Mouse (Mus musculus) adrenal gland, adult 2 months (tissue): ENCODE measurements around the gene Foxk1. TPM values are rescaled to one million over a fixed set of nuclear protein-coding genes. Genes with fewer than 3 reads are reported as not detected.

Experiments used
- DNase-seq: peaks from one replicate; pipeline ENCODE4 v3.0.0; 2021
- polyA plus RNA-seq: library from polyadenylated mRNA; depleted of rRNA; stranded (reverse); fragments of >200 nt; gene quantifications from 2 replicates; pipeline ENCODE4 v1.2.3, GENCODE M21; 2012
- total RNA-seq, 2 experiments: library from RNA; stranded (reverse); gene quantifications; 2 replicates each; pipeline ENCODE4 v1.2.3; 2021

The Foxk1 gene
- total and polyA plus RNA-seq, 3 experiments, result 18.2 to 24.6 (median 19.7) TPM

DNA sequence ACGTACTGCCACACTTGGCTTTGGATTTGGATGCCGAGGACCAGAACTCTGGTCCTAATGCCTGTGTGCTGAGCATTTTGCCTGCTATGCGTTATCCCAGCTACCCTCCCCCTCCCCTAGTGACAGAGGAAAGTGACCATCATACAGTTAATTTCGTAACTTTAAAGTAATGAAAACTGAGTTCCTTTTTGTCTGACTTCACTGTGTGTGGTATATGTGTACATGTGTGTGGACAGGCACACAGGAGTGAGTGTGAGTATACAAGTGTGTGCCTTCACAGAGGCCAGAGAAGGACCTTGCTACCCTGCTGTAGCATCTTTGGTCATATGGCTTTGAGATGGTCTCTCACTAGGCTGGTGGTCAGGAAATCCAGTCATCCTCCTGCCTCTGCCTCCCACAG, 17.1 kb downstream of the Foxk1 start:
- DNase-seq, result no peak

GRCm38 (mm10) chr5:142420317-142420716, 19.0 kb downstream of the Foxk1 start:
- DNase-seq, result no peak

- DNase-seq, result no peak
These were observed 19.6 kb downstream of the Foxk1 start for GRCm38 (mm10) chr5:142420920-142421319.

DNA sequence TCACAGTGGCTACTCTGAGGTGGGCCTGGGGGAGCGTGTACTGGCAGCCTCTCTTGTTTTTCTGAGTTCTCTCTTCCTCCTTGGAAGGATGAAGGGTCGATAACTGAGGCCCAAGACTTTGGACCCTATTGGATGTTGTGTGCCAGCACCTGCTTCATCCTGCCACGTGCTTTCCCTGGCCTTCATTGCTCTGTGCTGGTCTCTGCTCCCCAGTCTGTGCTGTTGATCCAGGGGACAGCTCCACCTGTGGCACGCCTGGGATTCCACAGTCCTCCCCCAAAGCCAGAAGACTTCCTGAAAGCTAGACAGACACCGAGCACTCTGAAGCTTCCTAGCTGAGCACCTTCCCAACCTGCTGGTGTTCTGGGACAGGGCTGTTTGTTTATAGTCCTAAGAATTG, 20.6 kb downstream of the Foxk1 start:
- DNase-seq, result no peak

- no peak for DNase-seq
These were observed 21.8 kb downstream of the Foxk1 start for GRCm38 (mm10) chr5:142423141-142423540.

- no peak for DNase-seq
These were observed 22.4 kb downstream of the Foxk1 start for GRCm38 (mm10) chr5:142423701-142424100.

DNA sequence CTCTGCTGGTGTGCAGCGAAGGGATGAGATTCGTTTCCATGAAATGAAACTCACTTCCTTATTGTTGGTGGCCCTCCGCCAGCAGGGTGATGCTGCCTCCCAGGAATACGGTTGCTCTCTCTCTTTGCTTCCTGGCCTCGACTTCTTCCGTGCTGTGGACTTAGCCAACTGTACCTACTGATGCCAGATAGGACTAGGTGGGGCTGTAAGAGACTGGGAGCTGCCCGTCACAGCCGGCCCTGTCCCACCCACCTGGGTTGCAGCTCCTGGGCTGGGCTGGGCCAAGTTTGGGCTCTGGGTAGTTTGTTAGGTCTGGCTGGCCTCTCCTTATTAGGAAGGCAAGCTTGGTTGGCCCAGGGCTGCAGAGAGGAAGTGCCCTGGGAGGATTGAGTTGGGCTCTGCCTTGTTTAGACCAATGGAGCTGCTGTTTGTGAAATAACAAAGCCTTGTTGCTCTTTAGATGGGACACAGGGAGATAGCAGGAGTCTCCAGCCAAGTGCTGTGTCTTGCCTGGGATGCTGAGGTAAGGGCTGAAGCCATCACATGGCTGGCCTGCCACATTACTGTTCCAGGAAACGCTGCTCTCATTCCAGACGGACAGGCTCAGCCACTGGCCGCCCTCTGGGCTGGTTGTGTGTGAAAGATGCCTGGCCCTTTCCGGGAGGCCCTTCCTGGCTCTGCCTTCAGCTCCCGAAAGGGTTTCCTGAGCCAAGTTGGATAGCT, 23.5 kb downstream of the Foxk1 start:
- DNase-seq, result peak; percentile 77

DNA sequence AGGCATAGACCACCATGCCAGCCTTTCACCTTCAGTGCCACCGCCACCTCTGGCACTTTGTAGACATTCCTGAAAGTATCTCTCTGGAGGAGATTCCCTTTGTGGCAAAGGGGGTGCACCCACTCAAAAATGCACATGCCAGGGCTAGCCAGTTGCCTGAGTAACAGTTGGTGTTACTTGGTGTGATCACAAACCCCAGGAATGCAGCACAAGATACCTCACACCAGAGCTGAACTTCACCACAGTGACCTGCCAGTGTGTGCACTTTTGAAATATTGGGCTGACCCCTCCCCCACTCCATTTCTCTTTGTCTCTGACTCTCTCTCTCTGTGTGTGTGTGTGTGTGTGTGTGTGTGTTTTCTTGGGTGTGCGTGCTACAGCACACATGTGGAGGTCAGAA, 25.2 kb downstream of the Foxk1 start:
- DNase-seq, result no peak

DNA sequence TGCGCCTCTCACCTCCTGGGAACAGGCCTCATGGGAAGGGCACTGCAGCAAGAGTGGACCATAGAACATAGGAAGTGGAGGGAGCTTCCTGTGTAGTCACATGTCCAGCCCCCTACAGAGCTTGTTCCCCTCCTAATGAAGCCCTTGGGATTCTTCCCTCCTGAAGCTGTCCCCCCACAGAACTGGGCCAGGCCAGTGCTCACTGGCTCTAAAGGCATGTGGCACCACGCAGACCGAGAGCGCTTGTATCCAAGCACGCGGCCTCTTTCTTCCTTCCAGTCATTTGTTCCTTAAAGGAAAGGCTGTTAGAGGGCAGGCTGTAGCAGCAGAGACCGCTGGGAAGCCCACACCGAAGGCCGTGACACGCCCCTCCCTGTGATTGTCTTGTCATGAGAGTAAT, 26.6 kb downstream of the Foxk1 start:
- DNase-seq, result no peak

GRCm38 (mm10) chr5:142428691-142429090, 27.4 kb downstream of the Foxk1 start:
- DNase-seq, result no peak

DNA sequence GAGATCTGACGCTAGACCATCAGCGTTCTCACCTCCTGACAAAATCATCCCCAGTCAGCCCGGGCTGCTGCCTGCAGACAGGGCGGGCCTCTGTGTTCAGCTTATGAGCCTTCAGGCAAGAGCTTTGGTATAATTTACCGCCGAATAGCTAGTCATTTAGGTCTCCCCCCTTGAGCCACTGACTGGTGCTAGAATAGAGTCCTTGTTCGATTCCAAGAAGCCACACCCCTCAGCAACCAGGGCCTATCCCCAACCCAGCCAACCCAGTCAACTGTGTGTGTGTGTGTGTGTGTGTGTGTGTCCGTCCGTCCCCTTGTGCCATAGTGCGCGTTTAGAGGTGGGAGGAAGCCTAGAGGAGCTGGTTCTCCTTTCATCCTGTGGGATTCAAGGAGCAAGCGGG, 29.7 kb downstream of the Foxk1 start:
- no peak for DNase-seq

GRCm38 (mm10) chr5:142431811-142432434, 30.6 kb downstream of the Foxk1 start:
- DNase-seq, result peak; percentile 63

- no peak for DNase-seq
These were observed 31.4 kb downstream of the Foxk1 start for GRCm38 (mm10) chr5:142432695-142433094.

DNA sequence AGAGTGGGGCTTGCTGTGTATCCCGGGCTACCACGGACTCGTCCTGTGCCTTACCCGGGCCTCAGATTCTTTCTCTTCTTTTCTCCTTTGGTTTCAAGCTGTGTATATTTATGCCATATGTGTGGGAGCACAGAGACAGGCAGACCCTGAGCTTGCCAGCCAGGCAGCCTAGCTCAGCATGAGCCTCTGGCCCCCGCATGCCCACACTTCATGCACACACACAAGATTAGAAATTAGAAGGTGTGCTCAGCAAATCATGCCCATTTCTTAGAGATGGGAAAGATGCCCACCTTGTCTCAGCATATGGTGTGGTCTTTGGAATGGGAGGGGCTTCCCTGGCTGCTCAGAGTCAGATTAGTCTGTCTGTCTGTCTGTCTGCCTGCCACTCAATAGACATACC, 32.8 kb downstream of the Foxk1 start:
- no peak for DNase-seq

- no peak for DNase-seq
These were observed 34.4 kb downstream of the Foxk1 start for GRCm38 (mm10) chr5:142435736-142436135.

DNA sequence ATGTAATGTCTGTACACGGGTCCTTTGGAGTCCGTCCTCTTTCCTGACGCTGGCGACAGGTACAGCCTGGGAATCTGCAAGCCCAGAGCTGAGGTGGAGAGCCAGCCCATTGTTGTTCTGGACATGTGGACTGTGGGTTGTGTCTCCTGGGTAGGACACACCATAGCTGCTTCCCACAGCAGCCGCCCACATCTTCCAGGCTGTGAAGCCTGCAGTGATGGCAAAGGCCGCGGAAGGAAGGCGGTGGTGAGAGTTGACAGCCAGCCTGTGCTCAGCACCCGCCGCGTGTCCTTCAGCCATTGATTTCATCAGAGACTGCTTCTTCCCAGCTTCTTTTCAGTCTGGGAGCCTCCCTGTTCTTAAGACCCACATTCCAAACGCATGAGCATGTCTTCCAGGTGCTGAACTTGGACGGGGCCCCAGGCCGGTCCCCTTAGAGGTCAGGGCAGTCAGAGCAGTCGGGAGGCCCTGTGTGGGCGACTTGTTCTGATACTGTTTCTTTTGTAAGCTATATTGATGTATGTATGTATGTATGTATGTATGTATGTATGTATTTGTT, 37.2 kb downstream of the Foxk1 start:
- DNase-seq, result no peak

GRCm38 (mm10) chr5:142439911-142440432, 38.7 kb downstream of the Foxk1 start:
- DNase-seq, result no peak

DNA sequence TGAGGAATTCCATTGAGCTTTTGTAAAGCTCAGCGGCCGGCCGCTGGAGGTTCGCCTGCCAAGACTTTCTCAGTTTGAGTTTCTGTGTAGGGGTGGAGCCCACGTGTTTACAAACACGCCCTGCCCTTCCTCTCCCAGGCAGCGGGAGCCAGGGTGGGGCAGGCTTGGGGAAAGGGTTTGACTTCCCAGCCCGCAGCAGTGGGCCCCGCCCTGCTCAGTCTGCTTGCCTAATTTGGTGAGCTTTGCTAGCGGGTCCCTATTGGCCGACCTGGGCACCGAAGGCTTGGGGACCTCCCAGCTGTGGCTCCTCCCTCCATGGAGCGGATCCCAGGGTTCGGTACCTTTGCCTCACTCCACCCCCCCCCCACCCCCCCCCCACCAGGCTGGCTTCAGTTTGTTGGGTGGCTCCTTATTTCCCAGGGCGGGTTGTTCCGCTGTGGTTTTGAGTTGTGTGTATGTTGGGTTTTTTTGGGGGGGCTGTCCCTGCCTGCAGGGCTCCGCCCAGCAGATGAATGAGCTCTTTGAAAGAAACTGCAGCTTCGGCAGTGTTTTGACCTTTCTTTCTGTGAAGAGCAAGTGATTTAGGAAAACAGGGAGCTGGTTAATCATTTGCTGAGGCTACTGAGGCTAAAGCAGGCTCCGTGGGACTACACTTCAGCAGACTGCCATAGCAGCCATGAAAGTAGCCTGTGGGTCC, 39.3 kb downstream of the Foxk1 start:
- peak; percentile 98 for DNase-seq

- no peak for DNase-seq
These were observed 40.2 kb downstream of the Foxk1 start for GRCm38 (mm10) chr5:142441332-142442044.

GRCm38 (mm10) chr5:142442045-142442440, 40.7 kb downstream of the Foxk1 start:
- no peak for DNase-seq

DNA sequence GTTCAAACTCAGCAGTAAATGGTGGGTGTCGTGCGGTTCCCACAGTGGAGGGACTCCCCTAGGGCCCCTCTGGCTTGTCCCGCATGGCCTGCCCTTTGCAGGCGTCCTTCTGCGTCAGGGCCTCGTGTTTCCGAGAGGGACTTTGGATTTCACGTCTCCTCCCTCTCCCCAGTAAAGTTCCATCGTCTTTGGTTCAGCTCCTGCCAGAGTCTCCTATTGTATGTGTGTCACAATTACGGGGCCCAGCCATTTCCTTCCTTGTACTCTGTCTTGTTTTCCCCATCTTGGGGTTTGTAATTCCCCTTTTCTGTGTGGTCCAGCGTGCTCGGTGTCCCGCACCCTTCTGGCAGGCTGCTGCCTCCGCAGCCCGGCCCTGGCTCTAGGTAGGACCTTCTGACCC, 42.2 kb downstream of the Foxk1 start:
- DNase-seq, result no peak

DNA sequence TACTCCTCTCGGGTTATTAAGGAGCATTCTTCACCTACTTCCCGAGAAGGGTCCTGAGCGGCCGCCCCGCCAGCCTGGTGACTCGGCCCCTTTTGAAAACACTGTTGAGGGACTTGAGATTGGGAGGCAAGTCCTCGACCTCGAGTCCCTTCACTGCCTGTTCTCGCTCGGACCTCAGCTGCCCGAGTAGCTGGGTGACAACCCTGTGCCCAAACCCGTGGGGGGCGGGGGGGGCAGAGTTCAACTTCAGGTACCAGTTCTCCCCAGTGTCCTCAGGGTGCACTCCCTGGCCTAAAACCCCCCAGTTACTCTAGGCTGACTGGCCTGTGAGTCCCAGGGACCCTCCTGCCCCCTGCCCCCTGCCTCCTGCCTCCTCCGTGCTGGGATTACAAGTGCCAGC, 42.7 kb downstream of the Foxk1 start:
- DNase-seq, result no peak
